Mouse (Mus musculus): ENCODE measurements around the gene Tgfb2. TPM values are rescaled to one million over a fixed set of nuclear protein-coding genes. Genes with fewer than 3 reads are reported as not detected.

The Tgfb2 gene
- polyA plus RNA-seq, 1 experiment, result 1.5 TPM

DNA sequence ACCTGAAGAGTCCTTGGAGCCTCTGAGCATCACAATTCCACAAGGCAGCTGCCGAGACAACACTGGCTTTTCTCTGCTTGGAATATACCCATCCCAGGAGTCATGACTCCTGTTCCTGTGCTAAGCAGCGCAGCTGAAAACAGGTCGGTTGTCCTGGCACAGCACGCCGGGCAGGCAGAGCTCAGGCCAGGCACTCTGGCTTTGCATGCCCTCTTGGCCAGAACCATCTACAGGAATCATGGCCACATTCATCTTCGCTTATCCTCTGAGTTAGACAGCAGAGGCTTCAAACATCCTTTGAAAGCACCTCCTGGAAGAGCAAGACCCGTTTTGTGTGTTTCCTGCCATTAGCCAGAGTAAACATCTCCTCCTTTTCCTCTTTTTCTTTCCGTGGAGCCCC lies 53.6 kb downstream of the Tgfb2 start:
- no peaks in the 10 kb centered on the region for H3K36me3 ChIP-seq (ENCODE audit: control insufficient read depth, insufficient read depth, low read length)
- TF ChIP-seq POLR2A (IDR thresholded peaks at IDR 0.05; ENCODE audit: low read depth, low read length) (no peak), CTCF (conservative IDR thresholded peaks at IDR 0.05; ENCODE audit: insufficient read depth, insufficient read length, low read depth, low read length) (no peak)
- H3K27me3 ChIP-seq (replicated peaks; ENCODE audit: control insufficient read depth, insufficient read depth, low read length), result no peaks in the 10 kb centered on the region
- H3K4me1 ChIP-seq (ENCODE audit: control insufficient read depth, insufficient read depth, low read length), result no peaks in the 10 kb centered on the region
- H3K27ac ChIP-seq (ENCODE audit: insufficient read depth, low read depth, low read length), result no peak overlapping the region
- DNase-seq, result no peak
- 62% methylated on average over 8 of the region's 8 CpGs for WGBS
- no peak overlapping the region for H3K4me3 ChIP-seq (ENCODE audit: insufficient read depth, low read depth, low read length)

DNA sequence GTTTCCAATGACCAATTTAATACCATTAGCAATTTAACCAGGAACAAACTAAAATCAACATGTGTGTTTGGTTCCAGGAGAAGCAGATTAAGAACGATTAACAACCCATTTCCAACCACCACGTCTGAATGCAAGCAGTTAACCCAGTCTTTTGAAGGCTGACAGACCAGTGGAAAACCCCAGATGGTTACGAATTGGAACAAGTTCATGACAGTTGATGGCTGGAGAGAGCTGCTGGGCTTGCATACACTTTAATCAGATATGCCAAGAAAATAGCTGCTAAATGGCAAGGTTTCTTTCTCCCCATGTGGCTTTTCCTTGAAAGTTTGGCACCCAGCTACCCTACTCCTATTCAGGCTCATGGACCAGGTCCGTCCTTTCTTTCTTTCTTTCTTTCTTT lies 55.8 kb downstream of the Tgfb2 start:
- no peak for DNase-seq
- Histone ChIP-seq H3K4me3 (ENCODE audit: insufficient read depth, low read depth, low read length) (no peak overlapping the region), H3K27me3 (replicated peaks; ENCODE audit: control insufficient read depth, insufficient read depth, low read length) (no peaks in the 10 kb centered on the region), H3K4me1 (ENCODE audit: control insufficient read depth, insufficient read depth, low read length) (no peaks in the 10 kb centered on the region), H3K27ac (ENCODE audit: insufficient read depth, low read depth, low read length) (no peak overlapping the region), H3K36me3 (ENCODE audit: control insufficient read depth, insufficient read depth, low read length) (no peaks in the 10 kb centered on the region)
- TF ChIP-seq CTCF (conservative IDR thresholded peaks at IDR 0.05; ENCODE audit: insufficient read depth, insufficient read length, low read depth, low read length) (no peak), POLR2A (IDR thresholded peaks at IDR 0.05; ENCODE audit: low read depth, low read length) (no peak)
- 83% methylated on average over 4 of the region's 4 CpGs for WGBS

DNA sequence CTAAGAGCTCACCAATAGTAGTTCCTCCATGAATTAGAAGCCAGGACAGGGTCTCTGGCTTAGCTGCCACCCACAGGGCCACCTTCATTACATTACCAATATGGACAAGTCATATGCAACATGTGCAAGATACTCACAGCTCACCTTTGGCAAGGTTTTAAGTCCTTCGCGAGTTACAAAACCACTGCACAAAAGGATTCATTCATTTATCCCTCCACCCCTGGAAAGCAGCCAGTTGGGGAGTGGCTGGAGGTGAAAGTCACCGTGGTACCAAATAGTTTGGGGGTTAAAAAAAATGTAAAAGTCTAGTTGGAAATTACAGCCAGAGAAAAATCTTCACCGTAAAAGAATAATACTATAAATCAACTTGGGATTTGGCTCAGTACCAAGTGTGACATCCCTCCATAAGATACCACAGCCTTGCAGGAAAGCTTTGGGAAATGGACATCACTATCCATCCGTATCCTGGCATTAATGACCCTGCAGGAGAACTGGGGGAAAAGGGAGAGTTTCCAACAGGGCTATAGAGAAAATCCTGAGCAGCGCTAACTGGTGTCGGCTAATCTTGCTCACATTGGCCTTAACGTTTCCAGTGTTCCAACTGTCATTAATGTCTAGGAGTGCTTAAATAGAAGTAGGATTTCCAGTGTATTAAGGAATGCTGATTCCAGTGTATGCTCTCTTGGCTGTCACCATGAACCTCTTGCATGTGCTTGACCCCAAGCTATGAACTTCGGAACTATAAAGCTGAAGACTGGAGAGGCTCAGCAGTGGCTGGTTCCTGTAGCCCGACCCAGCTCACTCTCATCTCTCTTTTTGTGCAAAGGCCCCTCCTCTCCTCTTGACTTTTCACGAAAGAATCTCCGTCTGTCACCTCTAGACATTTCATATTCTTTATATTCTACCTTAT lies 68.2 kb downstream of the Tgfb2 start:
- Histone ChIP-seq H3K36me3 (ENCODE audit: control insufficient read depth, insufficient read depth, low read length) (no peaks in the 10 kb centered on the region), H3K4me3 (ENCODE audit: insufficient read depth, low read depth, low read length) (no peak overlapping the region), H3K27me3 (replicated peaks; ENCODE audit: control insufficient read depth, insufficient read depth, low read length) (no peaks in the 10 kb centered on the region), H3K4me1 (ENCODE audit: control insufficient read depth, insufficient read depth, low read length) (no peaks in the 10 kb centered on the region), H3K27ac (ENCODE audit: insufficient read depth, low read depth, low read length) (no peak overlapping the region)
- no peak for DNase-seq
- no peak for TF ChIP-seq POLR2A (IDR thresholded peaks at IDR 0.05; ENCODE audit: low read depth, low read length)
- no peak for TF ChIP-seq CTCF (conservative IDR thresholded peaks at IDR 0.05; ENCODE audit: insufficient read depth, insufficient read length, low read depth, low read length)
- 52% methylated on average over 12 of the region's 12 CpGs for WGBS

DNA sequence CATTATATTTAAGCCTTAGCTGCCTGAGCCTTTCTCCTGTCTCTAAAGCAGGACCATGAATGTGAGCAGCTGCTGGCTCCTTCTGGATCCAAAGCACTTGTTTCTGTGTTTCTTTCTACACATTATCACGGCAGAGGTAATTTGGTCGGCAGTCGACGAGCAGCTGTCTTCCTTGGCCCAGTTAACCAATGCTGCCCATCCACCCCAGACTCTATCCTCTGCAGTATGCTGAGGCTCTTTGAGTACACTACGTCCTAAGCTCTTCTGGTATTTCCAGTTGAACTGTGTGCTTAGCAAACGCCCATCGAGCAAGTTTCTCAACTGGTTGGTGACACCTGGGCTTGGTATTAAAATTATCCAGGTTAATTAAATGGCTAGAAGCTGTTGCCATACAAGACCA lies 70.7 kb downstream of the Tgfb2 start:
- no peak overlapping the region for H3K27ac ChIP-seq (ENCODE audit: insufficient read depth, low read depth, low read length)
- TF ChIP-seq POLR2A (IDR thresholded peaks at IDR 0.05; ENCODE audit: low read depth, low read length) (no peak), CTCF (conservative IDR thresholded peaks at IDR 0.05; ENCODE audit: insufficient read depth, insufficient read length, low read depth, low read length) (no peak)
- 89% methylated on average over 7 of the region's 7 CpGs for WGBS

DNA sequence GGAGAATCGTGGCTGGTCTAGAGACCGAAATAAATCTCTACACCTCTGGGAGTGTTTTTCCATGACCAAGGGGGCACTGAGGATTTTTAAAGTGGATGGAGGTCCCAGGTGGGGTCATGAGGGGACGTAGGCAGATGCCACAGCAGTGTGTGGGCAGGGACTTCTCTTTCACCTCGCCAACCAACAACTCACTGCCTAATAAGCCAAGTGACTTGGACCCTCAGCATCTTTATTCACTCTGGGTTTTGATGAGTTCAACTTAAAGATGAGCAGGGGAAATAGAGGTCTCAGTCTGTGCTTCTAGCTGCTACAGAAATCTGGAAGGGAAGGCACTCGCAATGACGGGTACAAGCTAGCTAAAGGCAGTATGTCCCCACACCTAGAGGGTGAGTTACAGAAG lies 74.3 kb downstream of the Tgfb2 start:
- H3K27me3 ChIP-seq (replicated peaks; ENCODE audit: control insufficient read depth, insufficient read depth, low read length), result no peaks in the 10 kb centered on the region
- TF ChIP-seq CTCF (conservative IDR thresholded peaks at IDR 0.05; ENCODE audit: insufficient read depth, insufficient read length, low read depth, low read length), result no peak
- TF ChIP-seq POLR2A (IDR thresholded peaks at IDR 0.05; ENCODE audit: low read depth, low read length), result no peak
- DNase-seq, result no peak
- no peaks in the 10 kb centered on the region for H3K36me3 ChIP-seq (ENCODE audit: control insufficient read depth, insufficient read depth, low read length)
- no peaks in the 10 kb centered on the region for H3K4me1 ChIP-seq (ENCODE audit: control insufficient read depth, insufficient read depth, low read length)
- no peak overlapping the region for H3K4me3 ChIP-seq (ENCODE audit: insufficient read depth, low read depth, low read length)
- WGBS, result 80% methylated on average over 6 of the region's 6 CpGs
- no peak overlapping the region for H3K27ac ChIP-seq (ENCODE audit: insufficient read depth, low read depth, low read length)

More for the DNA sequence above, 70.7 kb downstream of the Tgfb2 start:
- H3K36me3 ChIP-seq (ENCODE audit: control insufficient read depth, insufficient read depth, low read length), result no peaks in the 10 kb centered on the region
- no peaks in the 10 kb centered on the region for H3K4me1 ChIP-seq (ENCODE audit: control insufficient read depth, insufficient read depth, low read length)
- no peak overlapping the region for H3K4me3 ChIP-seq (ENCODE audit: insufficient read depth, low read depth, low read length)
- no peaks in the 10 kb centered on the region for H3K27me3 ChIP-seq (replicated peaks; ENCODE audit: control insufficient read depth, insufficient read depth, low read length)
- DNase-seq, result no peak

DNA sequence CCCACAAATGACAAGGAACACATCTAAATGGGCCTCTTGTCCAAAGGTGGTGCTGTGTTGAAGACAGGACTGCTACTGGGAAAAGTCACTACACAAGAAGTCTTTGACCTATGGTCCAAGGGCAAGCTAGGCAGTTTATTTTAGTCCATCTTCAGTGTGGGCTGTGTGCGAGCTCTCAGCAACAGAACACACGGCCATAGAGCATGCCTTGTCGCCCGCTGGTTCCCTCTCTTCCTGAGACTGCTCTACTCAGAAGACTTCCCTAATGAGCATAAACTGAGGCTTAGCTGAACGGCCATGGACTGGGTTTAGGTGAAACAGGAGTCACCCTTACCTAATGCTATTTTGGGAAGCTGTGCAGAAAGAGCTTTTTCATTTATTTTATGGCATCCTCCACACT lies 74.8 kb downstream of the Tgfb2 start:
- Histone ChIP-seq H3K27ac (ENCODE audit: insufficient read depth, low read depth, low read length) (no peak overlapping the region), H3K4me3 (ENCODE audit: insufficient read depth, low read depth, low read length) (no peak overlapping the region), H3K27me3 (replicated peaks; ENCODE audit: control insufficient read depth, insufficient read depth, low read length) (no peaks in the 10 kb centered on the region), H3K36me3 (ENCODE audit: control insufficient read depth, insufficient read depth, low read length) (no peaks in the 10 kb centered on the region), H3K4me1 (ENCODE audit: control insufficient read depth, insufficient read depth, low read length) (no peaks in the 10 kb centered on the region)
- TF ChIP-seq POLR2A (IDR thresholded peaks at IDR 0.05; ENCODE audit: low read depth, low read length), result no peak
- 64% methylated on average over 5 of the region's 5 CpGs for WGBS
- no peak for DNase-seq

DNA sequence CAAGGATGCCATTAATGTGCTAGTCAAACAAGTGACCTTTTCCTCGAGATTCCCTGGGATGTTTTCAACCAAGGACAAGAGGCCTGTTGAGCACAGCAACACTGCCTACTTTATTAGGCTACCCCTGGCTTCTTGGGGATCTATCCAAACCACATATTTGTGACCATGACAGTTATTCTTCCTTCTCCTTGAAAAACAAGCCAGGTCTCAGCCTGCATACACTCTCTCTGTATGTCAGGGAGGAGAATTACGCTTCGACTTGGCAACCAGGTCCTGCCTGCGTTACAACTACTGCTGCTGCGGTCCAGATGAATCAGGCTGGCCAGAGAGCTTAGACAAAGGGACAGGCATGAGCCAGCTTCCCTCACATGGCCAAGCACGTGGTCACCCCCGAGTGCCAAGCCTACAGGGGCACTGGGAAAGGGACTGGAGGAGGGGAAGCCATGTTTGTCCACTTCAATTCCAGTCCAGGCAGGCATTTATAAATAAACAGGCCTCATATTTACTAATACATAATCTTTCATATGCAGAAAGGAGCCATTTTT lies 78.3 kb downstream of the Tgfb2 start:
- TF ChIP-seq CTCF (conservative IDR thresholded peaks at IDR 0.05; ENCODE audit: insufficient read depth, insufficient read length, low read depth, low read length), result no peak
- TF ChIP-seq POLR2A (IDR thresholded peaks at IDR 0.05; ENCODE audit: low read depth, low read length), result no peak
- H3K4me1 ChIP-seq (ENCODE audit: control insufficient read depth, insufficient read depth, low read length), result no peaks in the 10 kb centered on the region
- WGBS, result 89% methylated on average over 7 of the region's 7 CpGs
- H3K36me3 ChIP-seq (ENCODE audit: control insufficient read depth, insufficient read depth, low read length), result no peaks in the 10 kb centered on the region
- no peaks in the 10 kb centered on the region for H3K27me3 ChIP-seq (replicated peaks; ENCODE audit: control insufficient read depth, insufficient read depth, low read length)
- H3K4me3 ChIP-seq (ENCODE audit: insufficient read depth, low read depth, low read length), result no peak overlapping the region
- no peak overlapping the region for H3K27ac ChIP-seq (ENCODE audit: insufficient read depth, low read depth, low read length)
- peak; percentile 16 for DNase-seq

Data from kidney, adult 2 months (tissue).